Mouse (Mus musculus) heart, adult 8-10 months (tissue): Measurements from ENCODE around the gene Stk31. TPM values are rescaled to one million over a fixed set of nuclear protein-coding genes. Genes with fewer than 3 reads are reported as not detected.

Experiments used
- total RNA-seq, 4 experiments: library from RNA; stranded (reverse); gene quantifications; 2 replicates each; pipeline ENCODE4 v1.2.4; 2022

The Stk31 gene
- total RNA-seq, 4 experiments from 2014 or later, result 0.17 to 0.33 (median 0.27) TPM

Other genes with a start within 250 kb of the Stk31 start
- gene Igf2bp3, start 180.6 kb upstream of the Stk31 start, total RNA-seq, result not detected
- 10 to 100 TPM; 20.0 to 27.3 (median 24.3) TPM for gene Tra2a, start 131.6 kb upstream of the Stk31 start, total RNA-seq
- gene Ccdc126, start 76.3 kb upstream of the Stk31 start, total RNA-seq, result 1 to 10 TPM; 4.1 to 5.2 (median 4.7) TPM
- under 1 TPM in 3 of 4 experiments, not detected in 1; 0.37 to 0.82 (median 0.56) TPM for gene Fam221a, start 27.9 kb upstream of the Stk31 start, total RNA-seq